Mouse (Mus musculus): ENCODE data around the gene Prkar1b. TPM values are rescaled to one million over a fixed set of nuclear protein-coding genes. Genes with fewer than 3 reads are reported as not detected.

The Prkar1b gene
- total RNA-seq, 2 experiments from 2014 or later = 1.5 to 3.5 TPM

DNA sequence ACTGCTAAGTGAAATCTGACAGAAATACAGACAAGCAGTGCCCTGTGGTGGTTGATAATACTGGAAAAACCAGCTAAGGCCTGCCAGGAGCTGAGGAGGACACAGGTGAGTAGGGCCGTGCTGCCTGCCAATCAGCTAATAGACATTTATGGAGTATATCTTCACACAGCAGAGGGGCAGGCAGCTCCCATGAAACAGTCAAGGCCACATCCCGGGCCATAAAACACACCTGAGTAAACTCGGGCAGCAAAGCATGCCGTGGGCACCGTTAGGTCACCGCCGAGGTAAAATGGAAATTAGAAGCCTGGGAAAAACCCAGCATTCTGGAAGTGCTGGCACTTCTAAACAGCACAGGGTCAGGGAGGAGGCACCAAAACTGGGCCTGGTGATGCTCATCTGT, 75.8 kb downstream of the Prkar1b start:
- intact Hi-C loops (cut with DNase I) = no loop called here
- DNase-seq = no peak

DNA sequence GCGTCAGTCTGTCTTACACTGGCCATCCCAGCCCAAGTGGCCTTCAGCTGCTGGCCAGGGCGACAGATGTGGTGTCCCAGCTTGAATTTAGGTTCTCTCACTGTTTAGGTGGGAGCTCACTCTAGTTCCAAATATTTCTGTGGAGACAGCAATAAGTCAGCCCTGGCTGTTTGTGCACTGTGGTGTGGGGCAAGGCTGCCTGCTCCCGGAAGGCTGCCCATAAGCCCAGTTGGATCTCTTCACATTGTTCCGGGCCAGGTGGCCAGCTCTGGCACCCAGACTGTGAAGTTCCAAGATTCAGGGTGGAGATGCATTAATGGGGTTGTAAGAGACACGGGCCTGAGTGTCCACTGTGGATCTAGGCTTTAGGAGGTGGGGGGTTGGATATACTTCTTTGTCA, 76.9 kb downstream of the Prkar1b start:
- intact Hi-C loops (cut with DNase I) = no loop called here
- DNase-seq = no peak

DNA sequence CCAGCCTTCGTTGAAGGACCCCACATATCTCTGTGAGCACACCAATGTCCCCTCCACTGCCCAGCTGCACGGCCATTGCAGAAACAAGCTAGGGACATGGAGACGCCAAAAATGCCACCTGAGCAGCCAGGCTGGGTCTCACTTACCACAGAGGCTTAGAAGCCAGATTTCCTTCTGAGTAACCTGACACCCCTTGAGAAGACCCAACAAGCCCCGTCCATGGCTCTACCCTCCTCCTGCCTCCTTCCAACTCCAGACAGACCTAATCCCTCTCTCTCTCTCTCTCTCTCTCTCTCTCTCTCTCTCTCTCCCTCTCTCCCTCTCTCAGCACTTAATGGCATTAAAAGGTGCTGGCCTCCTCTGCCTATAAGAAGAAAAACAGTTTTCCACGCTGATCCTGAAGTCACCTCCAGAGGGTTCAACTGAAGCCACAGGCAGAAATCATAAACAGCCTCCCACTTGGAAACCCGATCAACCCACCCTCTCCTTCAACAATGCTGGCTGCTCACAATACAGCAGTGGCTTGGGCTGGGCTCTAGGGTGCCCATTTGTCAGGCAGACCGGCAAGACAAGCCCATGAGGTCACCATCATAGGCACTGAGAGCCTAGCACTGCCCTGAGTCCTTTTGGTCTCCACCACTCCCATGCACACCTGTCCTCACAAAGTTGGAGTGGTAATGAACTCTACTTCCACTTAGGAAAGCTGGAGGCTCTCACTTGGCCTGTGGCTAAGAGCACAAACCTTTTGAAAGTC, 82.8 kb downstream of the Prkar1b start:
- intact Hi-C loops (cut with DNase I) = no loop called here
- no peak for DNase-seq

DNA sequence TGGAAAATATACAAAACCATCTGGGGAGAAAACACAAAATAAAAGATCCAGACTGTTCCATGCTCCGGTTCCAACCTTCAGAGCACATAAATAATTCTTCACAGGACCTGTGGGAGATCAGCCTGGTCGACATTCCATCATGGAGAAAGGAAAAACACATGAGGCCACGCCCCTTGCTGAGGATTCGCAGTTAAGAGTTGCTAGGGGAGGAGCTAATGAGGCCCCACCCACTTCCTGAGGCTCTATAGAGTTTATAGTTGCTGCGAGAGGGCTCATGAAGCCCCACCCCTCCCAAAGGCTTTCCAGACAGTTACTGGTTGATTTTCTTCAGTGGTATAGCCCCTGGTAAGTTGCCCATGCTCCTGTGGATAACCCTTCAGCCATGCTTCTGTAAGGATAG, 85.2 kb downstream of the Prkar1b start:
- intact Hi-C loops (cut with DNase I) = no loop called here
- DNase-seq = no peak

DNA sequence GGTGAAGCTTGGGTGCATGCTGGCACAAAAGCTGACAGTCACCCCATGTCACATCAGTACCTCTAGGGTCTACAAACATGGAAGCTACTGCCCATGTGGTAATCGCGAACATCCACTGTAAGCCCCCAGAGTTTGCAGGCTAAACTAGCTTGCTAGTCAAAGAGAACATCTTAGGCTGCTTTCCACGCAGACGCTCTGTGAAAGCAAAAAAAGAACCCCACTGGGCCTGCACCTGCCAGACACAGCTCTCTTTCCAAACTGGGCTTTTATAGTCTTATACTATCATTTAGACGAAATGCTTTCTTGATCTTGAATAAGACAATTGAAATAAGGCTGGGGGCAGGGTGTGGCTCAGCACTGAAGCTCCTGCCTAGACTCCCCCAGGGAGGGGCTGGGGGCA, 88.1 kb downstream of the Prkar1b start:
- intact Hi-C loops (cut with DNase I) = no loop called here
- DNase-seq = no peak

DNA sequence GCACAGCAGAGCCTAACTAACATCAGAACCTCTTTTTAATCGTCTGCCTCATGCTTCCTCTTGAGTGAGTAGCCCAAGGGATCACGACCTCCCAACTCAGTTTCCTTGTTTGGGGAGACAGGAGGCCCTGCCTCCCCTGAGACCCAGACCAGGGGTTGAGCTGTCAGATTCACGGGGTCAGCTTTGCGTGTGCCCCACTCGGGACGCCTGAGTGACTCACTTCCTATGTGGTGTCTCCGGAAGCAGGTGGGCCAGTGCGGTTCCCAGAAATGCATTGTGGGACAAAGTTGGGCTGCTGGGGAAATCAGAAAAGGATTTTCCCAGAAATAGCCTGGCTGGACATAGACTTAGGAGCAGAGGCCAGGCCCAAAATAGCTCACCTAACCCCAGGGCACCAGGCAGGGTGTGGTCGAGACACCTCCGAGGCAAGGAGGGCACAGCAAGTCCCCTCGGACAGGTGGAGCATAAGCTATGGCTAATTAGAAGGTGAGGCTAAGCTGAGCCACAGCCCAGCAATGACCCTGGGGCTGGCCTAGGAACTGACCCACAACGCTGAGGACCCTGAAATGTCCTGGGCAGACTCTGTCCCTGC, 89.2 kb downstream of the Prkar1b start:
- intact Hi-C loops (cut with DNase I) = no loop called here
- peak; percentile 24 to 34 for DNase-seq

DNA sequence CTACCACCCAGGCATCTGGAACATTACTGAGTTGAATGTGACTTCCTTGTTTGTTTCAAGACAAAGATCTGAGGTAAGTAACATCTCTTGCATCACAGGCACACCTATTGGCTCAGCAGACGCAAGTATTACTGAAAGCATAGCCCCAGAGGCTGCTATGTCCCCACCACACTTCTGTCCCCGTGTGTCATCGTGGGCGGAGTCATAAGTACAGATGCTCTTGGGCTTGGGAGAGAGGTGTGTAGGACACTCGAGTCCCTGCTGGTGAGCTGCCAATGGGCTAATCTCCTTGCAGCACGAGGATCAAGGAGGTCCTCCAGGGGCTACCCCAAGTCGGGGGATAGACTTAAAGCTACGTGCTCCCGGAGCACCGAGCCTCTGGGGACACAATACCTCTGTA, 96.6 kb downstream of the Prkar1b start:
- no peak for DNase-seq
- intact Hi-C loops (cut with DNase I) = no loop called here

DNA sequence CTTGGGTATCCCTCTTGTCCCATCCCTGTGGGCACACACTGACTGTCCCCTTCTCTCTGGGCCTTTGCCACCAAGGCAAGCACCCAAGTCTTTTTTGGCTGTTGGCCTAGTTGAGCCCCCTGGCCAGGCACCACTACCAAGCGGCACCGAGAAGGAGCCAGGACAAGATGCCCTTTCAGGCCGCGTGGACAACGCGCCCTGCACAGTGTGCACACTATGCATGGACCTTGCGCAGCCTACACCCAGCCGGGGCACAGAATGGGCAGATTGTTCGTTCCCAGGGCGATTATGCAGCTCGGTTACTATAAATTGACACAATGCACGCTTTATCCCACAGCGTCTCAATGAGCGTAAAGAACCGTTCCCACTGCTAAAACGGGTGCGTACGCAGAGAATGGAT, 98.5 kb downstream of the Prkar1b start:
- DNase-seq = no peak
- intact Hi-C loops (cut with DNase I) = no loop called here

DNA sequence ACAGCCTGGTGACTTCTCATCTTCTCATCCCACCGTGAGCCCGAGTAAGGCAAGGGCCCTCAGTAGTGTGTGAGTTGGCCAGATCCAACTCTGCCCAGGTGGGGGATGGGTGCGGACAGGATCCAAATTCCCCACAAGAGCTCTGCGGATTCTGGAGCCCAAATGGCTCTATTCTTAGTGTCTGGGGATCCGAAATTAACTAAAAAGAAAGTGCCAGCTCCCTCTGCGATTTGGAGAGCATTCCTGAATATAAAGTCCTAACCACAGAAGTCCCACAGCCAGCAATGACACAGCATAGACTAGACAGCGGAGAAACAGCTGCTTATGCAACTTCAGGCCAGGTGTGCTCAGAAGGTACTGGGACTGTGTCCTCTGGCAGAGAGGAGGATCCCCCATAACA, 100.4 kb downstream of the Prkar1b start:
- DNase-seq = peak; percentile 11 to 39
- intact Hi-C loops (cut with DNase I) = no loop called here

DNA sequence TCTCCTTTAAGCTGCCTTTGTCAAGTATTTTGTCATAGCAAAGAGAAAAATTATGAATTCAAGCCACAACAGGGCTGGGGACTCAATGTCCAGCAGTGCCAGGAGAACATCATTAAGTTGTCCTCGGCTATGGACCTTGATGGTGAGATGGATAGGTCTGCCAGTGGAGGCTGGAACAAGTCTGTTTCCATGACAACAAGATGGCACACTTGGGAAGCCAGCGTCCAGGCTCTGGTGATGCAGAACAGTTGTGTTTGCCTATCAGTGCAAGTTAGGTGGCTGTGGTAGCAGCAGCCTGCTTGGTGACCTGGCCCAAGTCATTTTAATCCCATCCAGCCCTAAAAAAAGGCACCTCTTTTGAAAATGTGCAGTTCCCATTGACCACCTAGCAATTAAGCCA, 102.6 kb downstream of the Prkar1b start:
- intact Hi-C loops (cut with DNase I) = no loop called here
- DNase-seq = no peak

DNA sequence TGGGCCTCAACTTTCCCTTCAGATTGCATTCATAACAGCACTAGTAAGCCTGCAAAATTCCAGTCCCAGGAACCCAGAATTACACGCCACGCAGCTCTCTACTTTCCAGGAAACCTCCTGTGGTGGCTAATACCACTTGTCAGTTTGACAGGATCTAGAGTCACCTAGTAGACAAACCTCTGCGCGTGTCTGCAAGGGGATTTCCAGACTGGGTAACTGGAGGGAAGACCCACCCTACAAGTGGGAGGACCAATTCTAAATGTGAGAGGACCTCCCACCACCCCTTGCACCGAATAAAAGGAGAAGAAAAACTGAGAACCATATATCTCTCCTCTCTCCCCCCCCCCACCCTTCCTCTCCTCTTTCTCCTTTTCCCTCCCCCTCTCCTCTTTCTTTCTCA, 103.2 kb downstream of the Prkar1b start:
- no peak for DNase-seq
- intact Hi-C loops (cut with DNase I) = no loop called here

DNA sequence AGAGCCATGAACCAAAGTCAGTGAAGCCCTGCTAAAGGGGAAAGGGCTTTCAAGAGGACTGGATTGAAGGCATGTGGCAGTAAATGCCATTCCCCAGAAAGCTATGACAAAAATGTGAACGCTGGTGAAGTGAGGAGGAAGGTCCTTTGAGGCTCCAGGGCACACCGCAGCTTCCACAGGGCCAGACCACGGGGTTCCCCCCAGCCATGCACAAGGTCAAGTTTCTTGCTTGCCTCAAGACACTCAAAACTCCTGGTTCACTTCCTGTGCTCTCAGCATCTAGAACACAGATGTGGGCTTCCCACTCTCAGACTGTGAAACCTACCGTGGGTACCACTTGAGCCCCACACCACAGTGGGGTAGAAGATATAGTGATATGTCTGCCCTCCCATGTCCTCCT, 106.3 kb downstream of the Prkar1b start:
- intact Hi-C loops (cut with DNase I) = no loop called here
- DNase-seq = no peak

DNA sequence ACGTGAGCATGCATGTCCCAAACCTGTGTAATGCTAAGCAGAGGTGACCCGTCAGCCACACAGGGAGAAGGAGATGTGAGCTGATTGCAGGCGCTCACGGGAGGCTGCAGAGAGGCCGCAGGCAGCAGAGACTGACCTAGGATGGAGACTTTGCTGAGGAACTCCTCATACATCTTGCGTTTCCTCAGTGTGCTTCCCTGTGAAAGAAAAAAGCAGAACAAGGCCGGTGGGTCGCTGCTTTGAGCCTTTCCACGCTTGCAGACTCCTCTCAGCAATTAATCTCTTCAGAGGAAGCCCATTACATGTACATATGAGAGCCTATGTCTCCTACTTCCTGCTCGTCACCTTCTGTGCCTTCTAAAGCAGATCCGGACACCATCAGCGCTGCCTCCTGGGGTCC, 107.5 kb downstream of the Prkar1b start:
- DNase-seq = no peak
- intact Hi-C loops (cut with DNase I) = no loop called here

DNA sequence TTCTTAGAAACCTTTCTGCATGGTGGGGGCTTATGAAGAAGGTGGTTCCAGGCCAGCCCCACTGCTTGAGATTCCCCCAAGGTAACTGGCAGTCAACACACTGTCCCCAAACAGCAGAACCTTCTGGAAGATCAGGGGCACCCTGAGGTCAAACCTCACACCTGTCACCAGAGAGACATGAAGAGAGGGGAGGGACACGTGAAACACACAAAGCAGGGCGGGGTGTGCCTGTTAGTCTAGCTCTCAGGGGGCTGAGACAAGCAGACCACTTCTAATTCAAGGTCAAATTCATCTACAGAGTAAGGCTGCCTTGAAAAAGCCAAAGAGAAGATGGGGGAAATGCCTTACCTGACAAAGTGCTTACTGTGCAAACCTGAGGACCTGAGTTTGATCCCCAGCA, 114.6 kb downstream of the Prkar1b start:
- intact Hi-C loops (cut with DNase I) = no loop called here
- DNase-seq = no peak

DNA sequence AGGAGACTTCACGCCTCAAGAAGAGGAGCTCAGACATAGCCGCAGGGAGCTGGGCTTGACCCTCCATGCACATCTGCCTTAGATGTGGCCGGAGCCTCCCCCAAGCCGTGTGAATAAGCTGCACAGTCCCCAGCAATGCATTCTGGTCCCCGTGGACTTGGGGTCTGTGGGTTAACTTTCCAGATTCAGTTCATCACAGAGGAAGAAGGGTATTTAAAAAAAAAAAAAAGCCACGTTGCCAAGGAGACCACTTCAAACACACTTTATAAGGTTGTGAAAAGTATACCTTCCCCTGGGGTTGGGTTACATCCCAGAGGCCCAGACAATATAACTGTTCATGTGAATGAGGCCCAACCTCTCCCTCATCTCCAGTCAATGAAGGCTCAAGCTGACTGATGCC, 115.1 kb downstream of the Prkar1b start:
- intact Hi-C loops (cut with DNase I) = no loop called here
- DNase-seq = no peak

DNA sequence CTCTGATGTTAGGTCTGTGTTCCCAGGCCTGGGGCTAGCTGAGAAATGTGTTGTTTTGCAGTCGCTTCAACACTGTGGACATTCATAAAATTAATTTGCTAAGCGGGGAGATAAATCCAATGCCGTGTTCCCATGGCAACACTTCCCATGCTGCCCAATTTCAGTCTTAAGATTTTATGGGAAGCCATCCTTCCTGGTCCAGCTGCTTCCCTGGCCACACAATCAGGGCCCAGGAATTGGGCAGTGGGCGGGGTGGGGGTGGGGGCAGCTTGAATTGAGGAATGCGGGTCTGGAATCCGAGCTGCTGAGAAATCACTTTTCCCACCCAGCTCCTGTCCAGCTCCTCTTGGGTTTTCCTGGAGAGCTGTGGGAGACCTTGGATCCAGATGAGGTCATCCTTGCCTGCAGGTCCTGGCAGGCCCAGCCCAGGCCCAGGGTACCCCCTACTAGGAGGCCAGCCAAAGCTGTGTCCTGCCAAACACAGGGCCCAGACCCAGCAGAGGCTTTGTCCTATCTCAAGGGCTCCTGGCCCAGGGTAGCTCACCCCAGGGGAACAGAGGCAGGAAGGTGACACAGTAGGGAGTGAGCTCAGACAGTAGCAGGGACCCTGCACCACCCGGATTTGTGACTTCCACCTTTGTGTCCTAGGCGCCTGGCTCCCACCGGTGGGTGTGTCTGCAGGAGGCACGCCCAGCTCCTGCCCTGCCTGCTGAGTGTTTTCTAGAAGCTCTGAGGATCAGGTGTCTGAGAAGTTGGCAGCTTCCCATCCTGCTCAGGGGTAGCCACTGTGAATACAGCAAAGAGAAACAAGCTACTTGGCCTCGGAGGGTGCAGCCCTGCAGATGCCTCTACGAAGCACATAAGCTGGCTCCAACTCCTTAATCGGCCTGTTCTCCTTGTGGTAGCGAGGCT, 116.1 kb downstream of the Prkar1b start:
- DNase-seq = peak; percentile 19 to 38
- intact Hi-C loops (cut with DNase I) = no loop called here

DNA sequence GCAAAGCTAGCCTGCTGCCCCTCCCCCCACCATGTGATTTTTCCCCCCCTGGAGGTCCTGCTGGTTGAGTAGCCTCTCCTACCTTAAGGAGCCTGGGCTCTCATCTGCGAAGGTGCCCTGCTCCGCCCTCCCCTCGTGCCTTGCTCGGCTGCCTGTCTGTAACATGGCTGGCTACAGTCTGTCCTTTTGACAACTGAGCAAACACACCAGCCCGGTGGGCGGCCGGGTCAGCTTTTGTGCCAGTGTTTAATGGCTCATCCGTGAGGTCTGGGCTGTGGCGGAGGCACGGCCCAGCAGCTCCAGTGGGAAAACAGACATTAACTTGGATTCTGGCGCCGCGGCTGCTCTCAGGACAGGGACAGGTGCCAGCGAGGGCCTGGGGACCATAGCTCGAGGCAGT, 122.2 kb downstream of the Prkar1b start:
- no peak for DNase-seq
- intact Hi-C loops (cut with DNase I) = no loop called here

DNA sequence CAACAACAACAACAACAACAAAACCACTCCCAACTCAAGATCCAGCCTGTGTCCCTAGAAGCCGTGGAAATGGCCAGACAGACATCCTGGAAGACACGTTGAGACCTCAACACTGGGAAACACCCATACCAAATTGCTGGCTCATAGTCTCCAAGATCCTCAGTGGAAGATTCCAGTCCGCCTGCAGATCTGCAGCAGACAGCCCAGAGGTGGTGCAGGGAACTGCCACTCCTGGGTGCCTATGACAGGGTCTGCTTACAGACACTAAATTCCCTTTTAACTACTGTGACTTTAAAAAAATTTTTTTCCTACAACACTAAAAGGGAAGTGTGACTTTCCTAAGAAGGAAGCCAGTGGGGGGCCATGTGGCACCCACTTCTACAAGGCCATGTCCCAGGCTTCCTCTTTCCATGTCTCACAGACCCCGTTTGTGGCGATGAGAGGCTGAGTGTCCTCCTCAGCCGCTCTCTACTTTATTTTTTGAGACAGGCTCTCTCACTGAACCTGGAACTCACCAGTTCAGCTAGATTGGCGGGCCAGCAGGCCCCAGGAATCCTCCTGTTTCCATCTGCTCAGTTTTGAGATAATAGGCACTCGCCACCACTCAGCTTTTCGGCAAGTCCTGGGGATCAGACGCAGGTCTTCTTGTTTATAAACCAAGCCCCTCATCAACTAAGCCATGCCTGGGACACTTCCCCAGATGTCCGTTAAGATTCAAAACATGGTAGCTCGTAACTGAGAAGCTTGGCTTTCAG, 125.3 kb downstream of the Prkar1b start:
- intact Hi-C loops (cut with DNase I) = no loop called here
- peak in 1 of 2 experiments; percentile 20 for DNase-seq

DNA sequence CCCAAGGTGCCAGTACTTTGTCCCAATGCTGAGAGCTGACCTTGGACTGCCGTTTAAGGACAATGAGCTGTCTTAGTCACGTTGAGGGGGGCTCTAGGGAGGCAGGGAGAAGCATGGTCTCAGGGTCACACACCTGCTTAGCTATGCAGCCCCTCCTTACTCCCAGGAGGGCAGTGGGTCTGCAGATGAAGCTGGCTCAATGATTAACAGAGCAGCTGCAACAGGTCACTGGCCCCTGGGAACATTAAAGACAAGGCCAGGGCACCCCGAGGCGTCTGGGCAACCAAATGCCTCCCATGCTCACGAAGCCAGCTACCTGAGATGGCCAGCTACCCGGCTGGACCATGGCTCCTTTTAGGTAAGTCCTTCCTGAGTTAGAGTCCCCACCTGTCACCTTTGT, 129.2 kb downstream of the Prkar1b start:
- intact Hi-C loops (cut with DNase I) = no loop called here
- DNase-seq = no peak

DNA sequence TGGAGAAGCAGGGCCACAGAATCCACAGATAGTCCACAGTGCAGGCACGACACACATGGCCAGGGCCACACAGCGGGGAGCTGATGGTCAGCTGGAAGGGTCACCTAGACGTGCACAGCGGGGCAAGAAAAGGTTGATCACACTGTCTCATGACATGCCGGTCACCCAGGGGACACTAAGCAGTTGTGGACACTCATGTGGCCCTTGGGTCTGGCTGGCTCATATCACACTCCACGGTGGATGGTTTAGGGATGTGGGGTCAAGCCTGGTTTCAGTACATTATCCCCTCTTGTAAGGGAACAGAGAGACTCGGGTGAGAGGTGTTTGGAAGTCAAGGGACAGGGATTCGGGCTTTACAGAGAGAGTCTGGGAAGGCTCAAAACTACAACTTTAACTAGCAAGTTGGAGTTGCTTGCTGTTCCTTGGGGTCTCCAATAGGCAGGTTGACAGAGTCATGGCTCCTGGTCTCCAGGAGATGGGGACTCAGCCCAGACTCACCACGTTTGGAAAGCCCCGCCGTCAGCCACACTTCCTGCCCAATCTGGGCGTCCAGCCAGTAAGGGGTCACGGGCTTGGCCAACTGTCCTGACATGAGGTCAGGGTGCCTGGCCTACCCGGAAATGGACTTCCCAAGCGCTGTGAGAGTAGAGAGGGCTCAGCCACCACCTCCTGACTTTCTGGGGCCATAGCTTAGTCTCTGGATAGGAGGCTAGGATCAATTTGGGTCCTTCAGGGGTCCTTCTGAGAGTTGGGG, 132.3 kb downstream of the Prkar1b start:
- DNase-seq = peak; percentile 89 to 92
- intact Hi-C loops (cut with DNase I) = loop anchor here (1.0 to 5.0 kb wide), 2 partner anchors 21 to 160 kb away; no protein-coding TSS in a partner anchor
